Mouse (Mus musculus) CH12.LX (cell line): ENCODE results near the gene Olfml2a. TPM values are rescaled to one million over a fixed set of nuclear protein-coding genes. Genes with fewer than 3 reads are reported as not detected.

Experiments
- DNase-seq: peaks from one replicate; pipeline ENCODE4 v3.0.0-alpha.2; 2013; ENCODE audit errors: extremely low read depth
- H3K27ac ChIP-seq: 2 replicates; pipeline ENCODE4 v1.5.1; 2012; ENCODE audit warnings: low read depth, mild to moderate bottlenecking, control low read depth, moderate library complexity; ENCODE audit not compliant: insufficient read depth
- H3K27me3 ChIP-seq: replicated peaks from 2 replicates; pipeline ENCODE3; 2012; ENCODE audit warnings: inconsistent platforms
- H3K36me3 ChIP-seq, 2 experiments: replicated peaks in 1 of 2; 2 replicates each; pipeline versions ENCODE3 to v1.6.1; 2012; ENCODE audit warnings: inconsistent platforms in 1 of 2, low read length in 1 of 2, mild to moderate bottlenecking in 1 of 2, mixed read lengths in 1 of 2, moderate library complexity in 1 of 2; ENCODE audit not compliant: control insufficient read depth in 1 of 2, insufficient read depth in 1 of 2
- H3K4me1 ChIP-seq, 2 experiments: 2 replicates each; pipeline ENCODE4 v1.6.1; 2012; ENCODE audit warnings: inconsistent platforms in 1 of 2, moderate library complexity in 1 of 2; ENCODE audit not compliant: insufficient read depth in 2 of 2, control insufficient read depth in 1 of 2
- H3K4me2 ChIP-seq: 2 replicates; pipeline ENCODE4 v1.6.1; 2012; ENCODE audit warnings: low read depth, mild to moderate bottlenecking, control low read depth; ENCODE audit not compliant: poor library complexity, insufficient read depth, severe bottlenecking
- H3K4me3 ChIP-seq, 3 experiments: fragments of 150-350 bp in 1 of 3; sonication (generic) in 1 of 3; replicated peaks in 1 of 3; 2 replicates each; pipeline versions ENCODE3 to v1.5.1; 2011 to 2012; ENCODE audit warnings: low read depth in 2 of 3, low read length in 2 of 3, mild to moderate bottlenecking in 2 of 3, moderate library complexity in 2 of 3, control low read depth in 1 of 3, improper control_type of control experiment in 1 of 3, inconsistent platforms in 1 of 3, mixed read lengths in 1 of 3; ENCODE audit not compliant: poor library complexity in 1 of 3
- H3K79me2 ChIP-seq: replicated peaks from 2 replicates; pipeline ENCODE4 v1.6.1; 2012; ENCODE audit warnings: mild to moderate bottlenecking, moderate library complexity; ENCODE audit not compliant: control insufficient read depth, poor library complexity, insufficient read depth, severe bottlenecking; ENCODE audit errors: extremely low read depth
- H3K9ac ChIP-seq: 2 replicates; pipeline ENCODE4 v1.6.1; 2012; ENCODE audit warnings: low read depth, mild to moderate bottlenecking, control low read depth, moderate library complexity; ENCODE audit not compliant: insufficient read depth
- H3K9me3 ChIP-seq: replicated peaks from 2 replicates; pipeline ENCODE3; 2012; ENCODE audit warnings: low read length, inconsistent platforms, mixed read lengths
- CHD1 ChIP-seq: IDR thresholded peaks from 2 replicates; pipeline ENCODE4 v1.6.1; 2012; ENCODE audit warnings: low read depth, low read length, improper control_type of control experiment, inconsistent platforms
- CHD2 ChIP-seq: IDR thresholded peaks from 2 replicates; pipeline ENCODE4 v1.6.1; 2011; ENCODE audit warnings: low read length, improper control_type of control experiment
- CTCF ChIP-seq, 2 experiments: IDR thresholded peaks in 1 of 2; conservative IDR thresholded peaks in 1 of 2; 2 replicates each; pipeline ENCODE4 v1.5.1; 2011 to 2012; ENCODE audit warnings: low read depth in 2 of 2, low read length in 2 of 2, improper control_type of control experiment in 1 of 2, inconsistent platforms in 1 of 2, mild to moderate bottlenecking in 1 of 2, moderate library complexity in 1 of 2
- ELF1 ChIP-seq: IDR thresholded peaks from 2 replicates; pipeline ENCODE4 v1.6.1; 2014; ENCODE audit warnings: low read depth, mild to moderate bottlenecking, inconsistent platforms, low read length, improper control_type of control experiment
- ETS1 ChIP-seq: conservative IDR thresholded peaks from 2 replicates; pipeline ENCODE4 v1.6.1; 2012; ENCODE audit warnings: low read depth, mild to moderate bottlenecking, inconsistent platforms, low read length, improper control_type of control experiment, moderate library complexity
- IRF4 ChIP-seq: IDR thresholded peaks from 2 replicates; pipeline ENCODE4 v1.6.1; 2014; ENCODE audit warnings: low read depth, mild to moderate bottlenecking, inconsistent platforms, low read length, improper control_type of control experiment
- JUN ChIP-seq: IDR thresholded peaks from 2 replicates; pipeline ENCODE4 v1.6.1; 2011; ENCODE audit warnings: low read depth, mild to moderate bottlenecking, low read length, improper control_type of control experiment, moderate library complexity; ENCODE audit not compliant: insufficient read depth
- KAT2A ChIP-seq: IDR thresholded peaks from 2 replicates; pipeline ENCODE4 v1.6.1; 2012; ENCODE audit warnings: low read length, improper control_type of control experiment, inconsistent platforms; ENCODE audit not compliant: insufficient replicate concordance
- MAFK ChIP-seq: IDR thresholded peaks from 2 replicates; pipeline ENCODE4 v1.6.1; 2011; ENCODE audit warnings: low read length, improper control_type of control experiment; ENCODE audit not compliant: insufficient replicate concordance
- MAX ChIP-seq: IDR thresholded peaks from 2 replicates; pipeline ENCODE4 v1.6.1; 2011; ENCODE audit warnings: low read length, improper control_type of control experiment
- MAZ ChIP-seq: IDR thresholded peaks from 2 replicates; pipeline ENCODE4 v1.6.1; 2012; ENCODE audit warnings: low read depth, mild to moderate bottlenecking, inconsistent platforms, low read length, improper control_type of control experiment, moderate library complexity
- MEF2A ChIP-seq: IDR thresholded peaks from 2 replicates; pipeline ENCODE4 v1.6.1; 2014; ENCODE audit warnings: low read depth, mild to moderate bottlenecking, inconsistent platforms, low read length, improper control_type of control experiment, borderline replicate concordance
- MYC ChIP-seq: IDR thresholded peaks from 2 replicates; pipeline ENCODE4 v1.6.1; 2011; ENCODE audit warnings: low read depth, mild to moderate bottlenecking, improper control_type of control experiment, low read length
- NELFE ChIP-seq: IDR thresholded peaks from 2 replicates; pipeline ENCODE4 v1.6.1; 2011; ENCODE audit warnings: low read depth, low read length, improper control_type of control experiment
- POLR2A ChIP-seq: IDR thresholded peaks from 2 replicates; pipeline ENCODE4 v1.6.1; 2011; ENCODE audit warnings: low read depth, mild to moderate bottlenecking, improper control_type of control experiment, low read length
- POLR2AphosphoS2 ChIP-seq: IDR thresholded peaks from 2 replicates; pipeline ENCODE4 v1.6.1; 2011; ENCODE audit warnings: low read depth, low read length, improper control_type of control experiment
- RCOR1 ChIP-seq: conservative IDR thresholded peaks from 2 replicates; pipeline ENCODE4 v1.6.1; 2012; ENCODE audit warnings: low read depth, mild to moderate bottlenecking, inconsistent platforms, low read length, improper control_type of control experiment
- SMC3 ChIP-seq: IDR thresholded peaks from 2 replicates; pipeline ENCODE4 v1.6.1; 2011; ENCODE audit warnings: low read depth, low read length, improper control_type of control experiment
- TCF12 ChIP-seq: IDR thresholded peaks from 2 replicates; pipeline ENCODE4 v1.6.1; 2014; ENCODE audit warnings: low read depth, mild to moderate bottlenecking, inconsistent platforms, low read length, improper control_type of control experiment
- USF2 ChIP-seq: conservative IDR thresholded peaks from 2 replicates; pipeline ENCODE4 v1.6.1; 2011; ENCODE audit warnings: low read depth, low read length, improper control_type of control experiment
- ZKSCAN1 ChIP-seq: IDR thresholded peaks from 2 replicates; pipeline ENCODE4 v1.6.1; 2012; ENCODE audit warnings: low read depth, inconsistent platforms, low read length, improper control_type of control experiment, borderline replicate concordance
- ZNF384 ChIP-seq: IDR thresholded peaks from 2 replicates; pipeline ENCODE4 v1.6.1; 2012; ENCODE audit warnings: low read depth, low read length, improper control_type of control experiment, inconsistent platforms
- dilution Hi-C: fragments of 300-500 bp; cut with MboI; formaldehyde crosslinking; loops from 2 replicates; pipeline ENCODE4 v1.14.3; 2020; ENCODE audit warnings: low sequenced_read_pairs; ENCODE audit not compliant: extremely low pct_unique_long_range_greater_than_20kb, extremely low pct_ligation_motif_present
- in situ Hi-C: fragments of 300-500 bp; cut with MboI; formaldehyde crosslinking; loops from 3 replicates; pipeline ENCODE4 v1.14.3; 2019; ENCODE audit warnings: low sequenced_read_pairs, low pct_ligation_motif_present, low pct_unique_long_range_greater_than_20kb, mixed read lengths
- polyA plus RNA-seq: library from polyadenylated mRNA; unstranded; fragments of >175 nt; gene quantifications from 2 replicates; pipeline ENCODE4 v1.2.1, GENCODE M21; 2012; ENCODE audit warnings: low read depth; ENCODE audit not compliant: insufficient read length
- total RNA-seq, 2 experiments: library from RNA; depleted of rRNA; stranded (reverse); fragments of 300-350 nt in 1 of 2; fragments of >200 nt in 1 of 2; gene quantifications; 2 replicates each; pipeline ENCODE4 v1.2.3; 2012 to 2014

Gene Olfml2a
- total and polyA plus RNA-seq, 3 experiments, result 4.3 to 8.5 (median 5.5) TPM

- dilution Hi-C loops (no loop called here), in situ Hi-C loops (no loop called here)
- 0 out of 2 replicates have a peak overlapping the region, but pooled peaks have one; percentile 13 for H3K9ac ChIP-seq
- H3K9me3 ChIP-seq, result peaks cover 19% of the 10 kb centered on the region
- TF ChIP-seq TCF12 (0 out of 2 replicates have a peak, but pooled peaks have one; percentile 8), SMC3 (no peak)
- no peaks in the 10 kb centered on the region for H3K79me2 ChIP-seq
- no peak for DNase-seq
- peaks cover 0 to 4% of the 10 kb centered on the region in 2 experiments for H3K36me3 ChIP-seq
- no peak overlapping the region for H3K27ac ChIP-seq
- no peaks in the 10 kb centered on the region for H3K27me3 ChIP-seq
- H3K4me1 ChIP-seq, result peaks cover 18 to 23% of the 10 kb centered on the region in 2 experiments
- H3K4me2 ChIP-seq, result 0 out of 2 replicates have a peak overlapping the region, but pooled peaks have one; percentile 32
- H3K4me3 ChIP-seq, result peak overlapping the region in 1 of 3 experiments; percentile 4
Observed at GRCm38 (mm10) chr2:38987371-38987770, 55.6 kb downstream of the Olfml2a start.

- peaks cover 0 to 4% of the 10 kb centered on the region in 2 experiments for H3K36me3 ChIP-seq
- 0 out of 2 replicates have a peak overlapping the region, but pooled peaks have one; percentile 13 for H3K9ac ChIP-seq
- in situ Hi-C loops (no loop called here), dilution Hi-C loops (no loop called here)
- TF ChIP-seq MAX (no peak; the same call in 1 of the 2 replicates), POLR2AphosphoS2 (no peak), IRF4 (peak; percentile 17; the same call in 1 of the 2 replicates), RCOR1 (no peak), CHD1 (peak; percentile 82; the same call in 1 of the 2 replicates), CTCF (conservative IDR thresholded peaks at IDR 0.05 in 1 of 2, IDR thresholded peaks at IDR 0.05 in 1 of 2; ENCODE audit: low read depth in 2 of 2, low read length in 2 of 2) (no peak), POLR2A (no peak; the same call in 1 of the 2 replicates), MYC (no peak), TCF12 (0 out of 2 replicates have a peak, but pooled peaks have one; percentile 2)
- H3K27ac ChIP-seq, result peak overlapping the region; percentile 11; the same call in 1 of the 2 replicates
- H3K4me1 ChIP-seq, result peaks cover 18 to 23% of the 10 kb centered on the region in 2 experiments
- no peaks in the 10 kb centered on the region for H3K79me2 ChIP-seq
- H3K9me3 ChIP-seq, result peaks cover 19% of the 10 kb centered on the region
- H3K27me3 ChIP-seq, result no peaks in the 10 kb centered on the region
- H3K4me3 ChIP-seq, result peak overlapping the region in 1 of 3 experiments; percentile 4
- H3K4me2 ChIP-seq, result peak overlapping the region; percentile 32; the same call in 1 of the 2 replicates
- no peak for DNase-seq
Observed at GRCm38 (mm10) chr2:38987803-38988510, 56.2 kb downstream of the Olfml2a start.

- in situ Hi-C loops, result no loop called here
- H3K9ac ChIP-seq, result no peak overlapping the region
- no peak overlapping the region for H3K27ac ChIP-seq
Observed at GRCm38 (mm10) chr2:38988929-38989328, 57.2 kb downstream of the Olfml2a start.

More at GRCm38 (mm10) chr2:38988929-38989328, 57.2 kb downstream of the Olfml2a start:
- DNase-seq, result no peak
- H3K9me3 ChIP-seq, result peaks cover 13% of the 10 kb centered on the region
- no peak overlapping the region for H3K4me3 ChIP-seq
- H3K79me2 ChIP-seq, result no peaks in the 10 kb centered on the region
- H3K4me2 ChIP-seq, result no peak overlapping the region
- no peaks in the 10 kb centered on the region for H3K27me3 ChIP-seq
- H3K36me3 ChIP-seq, result peaks cover 0 to 2% of the 10 kb centered on the region in 2 experiments
- H3K4me1 ChIP-seq, result peaks cover 18 to 23% of the 10 kb centered on the region in 2 experiments
- dilution Hi-C loops, result no loop called here
- TF ChIP-seq ETS1 (no peak), ZNF384 (no peak), KAT2A (no peak), POLR2A (no peak), ELF1 (no peak), JUN (no peak), CHD2 (no peak), SMC3 (no peak), USF2 (no peak), ZKSCAN1 (no peak), MAFK (no peak), NELFE (no peak), MAZ (no peak), MAX (no peak), MEF2A (no peak)
